Mouse (Mus musculus) ES-E14 (cell line): ENCODE results near the gene Pitpnm1.

Source experiments
- CHD2 ChIP-seq: IDR thresholded peaks from 2 replicates; pipeline ENCODE4 v1.6.1; 2014; ENCODE audit warnings: mild to moderate bottlenecking, low read depth, low read length, inconsistent platforms
- ZC3H11A ChIP-seq: IDR thresholded peaks from 2 replicates; pipeline ENCODE4 v1.6.1; 2012; ENCODE audit warnings: low read depth, mild to moderate bottlenecking, inconsistent platforms, low read length, borderline replicate concordance
- ZNF384 ChIP-seq: IDR thresholded peaks from 2 replicates; pipeline ENCODE4 v1.6.1; 2012; ENCODE audit warnings: low read depth, low read length, inconsistent platforms

GRCm38 (mm10) chr19:4072706-4073424 lies 26.9 kb upstream of the Pitpnm1 start:
- no peak for TF ChIP-seq ZNF384
- no peak for TF ChIP-seq CHD2
- no peak for TF ChIP-seq ZC3H11A
